Comparison of ENCODE assay signal across 37 mouse cellular contexts in genomic region chrX:95525166-95525565, GRCm38 (mm10). TPM values are rescaled to one million over a fixed set of nuclear protein-coding genes. Genes with fewer than 3 reads are reported as not detected.
"Had no signal": no experiment of that assay in that cellular context is flagged by ENCODE, and none has a peak within 500 bp of the region (broad histone marks: within the 10 kb centered on the region; RNA-seq: fewer than 3 reads in every experiment).

No protein-coding gene starts in this region.

- H3K27ac ChIP-seq: gastrocnemius, adult 2 months; heart, adult 2 months; heart, embryonic 13.5 days; heart, embryonic 15.5 days; hindbrain, embryonic 10.5 days; hindbrain, embryonic 12.5 days; hindbrain, embryonic 14.5 days; intestine, embryonic 15.5 days; layer of hippocampus, adult 2 months; left cerebral cortex, adult 2 months; limb, embryonic 10.5 days; limb, embryonic 12.5 days; liver, embryonic 12.5 days had no signal

- H3K4me3 ChIP-seq: gastrocnemius, adult 2 months; heart, adult 2 months; heart, embryonic 13.5 days; heart, embryonic 15.5 days; hindbrain, embryonic 10.5 days; hindbrain, embryonic 12.5 days; intestine, embryonic 15.5 days; layer of hippocampus, adult 2 months; left cerebral cortex, adult 2 months; limb, embryonic 10.5 days; limb, embryonic 12.5 days; liver, embryonic 12.5 days had no signal

- ATAC-seq: hindbrain, embryonic 16.5 days; inflammation-experienced regulatory T-cells, adult 6 months; intestine, embryonic 15.5 days; intestine, postnatal 0 days; liver, embryonic 12.5 days had no signal

- H3K9me3 ChIP-seq: heart, embryonic 13.5 days; heart, embryonic 15.5 days; hindbrain, embryonic 10.5 days; hindbrain, embryonic 12.5 days; intestine, embryonic 15.5 days; limb, embryonic 10.5 days; limb, embryonic 12.5 days; liver, embryonic 12.5 days had no signal

- H3K9ac ChIP-seq: heart, embryonic 13.5 days; heart, embryonic 15.5 days; hindbrain, embryonic 12.5 days; hindbrain, embryonic 14.5 days; intestine, embryonic 15.5 days; limb, embryonic 12.5 days; liver, embryonic 12.5 days had no signal

- H3K36me3 ChIP-seq: heart, embryonic 13.5 days; heart, embryonic 15.5 days; hindbrain, embryonic 10.5 days; hindbrain, embryonic 12.5 days; intestine, embryonic 15.5 days; limb, embryonic 10.5 days; limb, embryonic 12.5 days; liver, embryonic 12.5 days had no signal

- H3K27me3 ChIP-seq: heart, embryonic 13.5 days; heart, embryonic 15.5 days; hindbrain, embryonic 12.5 days; intestine, embryonic 15.5 days; liver, embryonic 12.5 days had no signal

- DNase-seq: gastrocnemius, adult 2 months; gastrocnemius, postnatal 10 days; gastrocnemius, postnatal 25 days; heart, adult 2 months; heart, postnatal 14 days; heart, postnatal 4 days; kidney, adult 18-20 months; kidney, adult 8-10 months; kidney, postnatal 10 days; kidney, postnatal 25 days; kidney, postnatal 4 days had no signal

- H3K4me1 ChIP-seq: heart, embryonic 13.5 days; heart, embryonic 15.5 days; hindbrain, embryonic 10.5 days; hindbrain, embryonic 12.5 days; intestine, embryonic 15.5 days; limb, embryonic 10.5 days; limb, embryonic 12.5 days; liver, embryonic 12.5 days had no signal

RNA-seq across cellular contexts. Expression of gene Asb12, which starts 32.6 kb away (rescaled TPM):
- total RNA-seq: granulocyte monocyte progenitor cell, adult 5-6 weeks; layer of hippocampus, adult 2 months; layer of hippocampus, postnatal 10 days; layer of hippocampus, postnatal 25 days; left cerebral cortex, adult 2 months; left cerebral cortex, postnatal 14 days; left cerebral cortex, postnatal 36 days; liver, adult 2 months had no signal
- polyA plus RNA-seq: hindbrain, embryonic 10.5 days; inflammation-experienced regulatory T-cells, adult 6 months; intestine, postnatal 0 days; limb, embryonic 10.5 days; limb, embryonic 12.5 days; liver, adult 2 months; liver, embryonic 12.5 days had no signal

RNA-seq across cellular contexts. Expression of gene Pfn5, which starts 32.7 kb away (rescaled TPM):
- total RNA-seq: gastrocnemius, adult 2 months; gastrocnemius, postnatal 10 days; gastrocnemius, postnatal 25 days; gastrocnemius, postnatal 4 days; granulocyte monocyte progenitor cell, adult 5-6 weeks; heart, adult 2 months; heart, postnatal 14 days; heart, postnatal 4 days; layer of hippocampus, adult 2 months; layer of hippocampus, postnatal 10 days; layer of hippocampus, postnatal 25 days; left cerebral cortex, adult 2 months; left cerebral cortex, postnatal 14 days; left cerebral cortex, postnatal 36 days; liver, adult 2 months had no signal
- polyA plus RNA-seq: heart, adult 2 months; heart, embryonic 11.5 days; heart, embryonic 13.5 days; heart, embryonic 15.5 days; heart, postnatal 0 days; hindbrain, embryonic 10.5 days; hindbrain, embryonic 12.5 days; hindbrain, embryonic 14.5 days; hindbrain, embryonic 16.5 days; inflammation-experienced regulatory T-cells, adult 6 months; intestine, embryonic 15.5 days; intestine, postnatal 0 days; kidney, embryonic 14.5 days; kidney, embryonic 16.5 days; limb, embryonic 10.5 days; limb, embryonic 12.5 days; limb, embryonic 14.5 days; liver, adult 2 months; liver, embryonic 12.5 days had no signal
